Mouse (Mus musculus) thymus, adult 2 months (tissue): ENCODE measurements around the gene D2hgdh. TPM values are rescaled to one million over a fixed set of nuclear protein-coding genes. Genes with fewer than 3 reads are reported as not detected.

ENCODE experiments used
- DNase-seq: peaks from one replicate; pipeline ENCODE4 v3.0.0; 2021
- H3K27ac ChIP-seq: fragments of 200-500 bp; 2 replicates; pipeline ENCODE4 v1.5.1; 2012; ENCODE audit warnings: low read length, control low read depth; ENCODE audit not compliant: control insufficient read depth, insufficient read depth
- H3K27me3 ChIP-seq: fragments of 200-500 bp; 2 replicates; pipeline ENCODE4 v1.6.1; 2012; ENCODE audit warnings: mild to moderate bottlenecking, low read length, moderate library complexity, mixed read lengths; ENCODE audit not compliant: control insufficient read depth, insufficient read depth
- H3K36me3 ChIP-seq: fragments of 200-500 bp; 2 replicates; pipeline ENCODE4 v1.6.1; 2012; ENCODE audit warnings: mild to moderate bottlenecking, low read length, moderate library complexity; ENCODE audit not compliant: control insufficient read depth, insufficient read depth
- H3K4me1 ChIP-seq: fragments of 200-500 bp; replicated peaks from 2 replicates; pipeline ENCODE4 v1.6.1; 2012; ENCODE audit warnings: low read length; ENCODE audit not compliant: control insufficient read depth, insufficient read depth
- H3K4me3 ChIP-seq: fragments of 200-500 bp; 2 replicates; pipeline ENCODE4 v1.5.1; 2012; ENCODE audit warnings: mild to moderate bottlenecking, low read length, control low read depth, moderate library complexity; ENCODE audit not compliant: control insufficient read depth, insufficient read depth
- CTCF ChIP-seq: fragments of 200-500 bp; IDR thresholded peaks from 2 replicates; pipeline ENCODE4 v1.5.1; 2012; ENCODE audit warnings: mild to moderate bottlenecking, control low read depth, low read length, moderate library complexity, borderline replicate concordance; ENCODE audit not compliant: control insufficient read depth, poor library complexity, insufficient read depth; ENCODE audit errors: extremely low read depth
- POLR2A ChIP-seq: fragments of 200-500 bp; IDR thresholded peaks from 2 replicates; pipeline ENCODE4 v1.6.1; 2012; ENCODE audit warnings: mild to moderate bottlenecking, low read length, control low read depth, moderate library complexity; ENCODE audit not compliant: control insufficient read depth, poor library complexity, insufficient read depth; ENCODE audit errors: extremely low read depth
- WGBS: fragments of 180-500 bp; shearing (Covaris S2); methylation state at CpG from one replicate; pipeline ENCODE4 v1.1.7; 2018; 5-methylcytosine and 5-hydroxymethylcytosine counted together
- polyA plus RNA-seq: library from polyadenylated mRNA; depleted of rRNA; stranded (reverse); fragments of >200 nt; gene quantifications from 2 replicates; pipeline ENCODE4 v1.2.3, GENCODE M21; 2012; rRNA removed

The D2hgdh gene
- 29.3 and 41.7 TPM in 2 replicates for polyA plus RNA-seq

GRCm38 (mm10) chr1:93824609-93825008, at the start of gene D2hgdh:
TSS of gene D2hgdh (plus strand) at chr1:93824909.
- Histone ChIP-seq H3K27ac (peak within 1 kb of the TSS; percentile 91), H3K4me1 (peaks cover 13% of the 10 kb centered on the region), H3K4me3 (peak within 1 kb of the TSS; percentile 66), H3K27me3 (no peaks in the 10 kb centered on the region), H3K36me3 (no peaks in the 10 kb centered on the region)
- TF ChIP-seq CTCF (no peak), POLR2A (no peak)
- DNase-seq, result no peak
- WGBS, result 29% methylated on average over 10 of the region's 10 CpGs

- Histone ChIP-seq H3K36me3 (peaks cover 50% of the 10 kb centered on the region), H3K4me1 (no peaks in the 10 kb centered on the region)
- TF ChIP-seq POLR2A (no peak), CTCF (no peak)
Observed at GRCm38 (mm10) chr1:93776686-93777085, 48.0 kb upstream of the D2hgdh start.

GRCm38 (mm10) chr1:93786912-93787311, 37.8 kb upstream of the D2hgdh start:
- WGBS, result 100% methylated on average over 2 of the region's 2 CpGs
- Histone ChIP-seq H3K27ac (no peak overlapping the region), H3K27me3 (no peaks in the 10 kb centered on the region), H3K4me3 (no peak overlapping the region), H3K36me3 (peaks cover 74% of the 10 kb centered on the region), H3K4me1 (no peaks in the 10 kb centered on the region)
- DNase-seq, result no peak
- TF ChIP-seq CTCF (no peak), POLR2A (no peak)

More at GRCm38 (mm10) chr1:93776686-93777085, 48.0 kb upstream of the D2hgdh start:
- WGBS, result 97% methylated on average over 5 of the region's 5 CpGs
- no peak for DNase-seq
- Histone ChIP-seq H3K27ac (no peak overlapping the region), H3K27me3 (no peaks in the 10 kb centered on the region), H3K4me3 (no peak overlapping the region)

- Histone ChIP-seq H3K36me3 (peaks cover 48% of the 10 kb centered on the region), H3K4me3 (no peak overlapping the region), H3K27me3 (no peaks in the 10 kb centered on the region), H3K4me1 (no peaks in the 10 kb centered on the region), H3K27ac (no peak overlapping the region)
- no peak for DNase-seq
- no peak for TF ChIP-seq POLR2A
- no peak for TF ChIP-seq CTCF
- 94% methylated on average over 8 of the region's 8 CpGs for WGBS
Observed at GRCm38 (mm10) chr1:93794526-93794925, 30.2 kb upstream of the D2hgdh start.

GRCm38 (mm10) chr1:93795886-93796285, 28.8 kb upstream of the D2hgdh start:
- TF ChIP-seq CTCF, result no peak
- TF ChIP-seq POLR2A, result no peak
- Histone ChIP-seq H3K27ac (no peak overlapping the region), H3K36me3 (peaks cover 40% of the 10 kb centered on the region), H3K4me1 (peaks cover 3% of the 10 kb centered on the region; the same call in 1 of the 2 replicates), H3K4me3 (no peak overlapping the region), H3K27me3 (no peaks in the 10 kb centered on the region)
- no peak for DNase-seq
- WGBS, result 91% methylated on average over 8 of the region's 8 CpGs

GRCm38 (mm10) chr1:93800670-93801503, 23.8 kb upstream of the D2hgdh start:
- Histone ChIP-seq H3K27ac (peak overlapping the region; percentile 20; the same call in 1 of the 2 replicates), H3K4me3 (peak overlapping the region; percentile 95), H3K4me1 (peaks cover 20% of the 10 kb centered on the region), H3K36me3 (no peaks in the 10 kb centered on the region), H3K27me3 (no peaks in the 10 kb centered on the region)
- TF ChIP-seq POLR2A (no peak), CTCF (no peak)
- DNase-seq, result no peak
- 65% methylated on average over 21 of the region's 21 CpGs for WGBS

- peak within 1 kb of the TSS; percentile 95 for H3K4me3 ChIP-seq
- H3K4me1 ChIP-seq, result peaks cover 20% of the 10 kb centered on the region
- WGBS, result 0% methylated on average over 42 of the region's 42 CpGs
- peak; percentile 50 for TF ChIP-seq POLR2A
- peak; percentile 29; the same call in 1 of the 2 replicates for TF ChIP-seq CTCF
- H3K27me3 ChIP-seq, result no peaks in the 10 kb centered on the region
- DNase-seq, result peak; percentile 93
- peaks cover 6% of the 10 kb centered on the region; the same call in 1 of the 2 replicates for H3K36me3 ChIP-seq
- peak within 1 kb of the TSS; percentile 91 for H3K27ac ChIP-seq
Observed at GRCm38 (mm10) chr1:93801741-93802238, 22.9 kb upstream of the D2hgdh start, which contains the start of gene Dtymk. TSS of gene Dtymk (minus strand) at chr1:93801934.
